Mouse (Mus musculus): ENCODE data around the gene Spout1. TPM values are rescaled to one million over a fixed set of nuclear protein-coding genes. Genes with fewer than 3 reads are reported as not detected.
"Not testable (repeated sequence)": the region's sequence is repeated elsewhere in the genome, so short reads cannot be mapped to it uniquely, and the experiment has no call there.

The Spout1 gene
- total and polyA plus RNA-seq, 2 experiments from 2014 or later = 13.6 to 16.3 TPM

- H3K4me2 ChIP-seq (ENCODE audit: low read depth, low read length) = no peak overlapping the region
- no peaks in the 10 kb centered on the region; the same call in 1 of the 2 replicates for H3K4me1 ChIP-seq (ENCODE audit: control insufficient read depth, insufficient read depth)
- H3K4me3 ChIP-seq (ENCODE audit: low read depth, low read length) = no peak overlapping the region
- DNase-seq (ENCODE audit: low spot score) (no peak), ATAC-seq (ENCODE audit: insufficient read depth, low read depth) (no peak)
- TF ChIP-seq EP300 (IDR thresholded peaks at IDR 0.05; ENCODE audit: low read depth) (no peak), CTCF (IDR thresholded peaks at IDR 0.05; ENCODE audit: low read depth) (0 out of 2 replicates have a peak, but pooled peaks have one; percentile 10)
- no peak overlapping the region for H3K27ac ChIP-seq (ENCODE audit: low read depth)
- peaks cover 13% of the 10 kb centered on the region for H3K9me3 ChIP-seq (replicated peaks; ENCODE audit: control insufficient read depth, low read length)
- H3K9ac ChIP-seq (replicated peaks; ENCODE audit: low read depth, low read length) = no peak overlapping the region
- 56% methylated on average over 4 of the region's 4 CpGs for WGBS
- H3K27me3 ChIP-seq (ENCODE audit: control insufficient read depth, insufficient read depth, low read length) = no peaks in the 10 kb centered on the region
- H3K36me3 ChIP-seq (replicated peaks; ENCODE audit: control insufficient read depth, insufficient read depth, low read length) = no peaks in the 10 kb centered on the region
Measured at GRCm38 (mm10) chr2:30166677-30167076, 11.6 kb downstream of the Spout1 start.

GRCm38 (mm10) chr2:30164340-30164932 is 13.8 kb downstream of the Spout1 start:
- TF ChIP-seq CTCF (IDR thresholded peaks at IDR 0.05; ENCODE audit: low read depth) (no peak), EP300 (IDR thresholded peaks at IDR 0.05; ENCODE audit: low read depth) (no peak)
- no peak for ATAC-seq (ENCODE audit: insufficient read depth, low read depth)

GRCm38 (mm10) chr2:30161809-30162208 is 16.4 kb downstream of the Spout1 start:
- no peak overlapping the region for H3K27ac ChIP-seq (ENCODE audit: low read depth)
- TF ChIP-seq EP300 (IDR thresholded peaks at IDR 0.05; ENCODE audit: low read depth) = no peak
- peak; percentile 73 for TF ChIP-seq CTCF (IDR thresholded peaks at IDR 0.05; ENCODE audit: low read depth)
- H3K36me3 ChIP-seq (replicated peaks; ENCODE audit: control insufficient read depth, insufficient read depth, low read length) = no peaks in the 10 kb centered on the region
- H3K4me3 ChIP-seq (ENCODE audit: low read depth, low read length) = no peak overlapping the region
- H3K27me3 ChIP-seq (ENCODE audit: control insufficient read depth, insufficient read depth, low read length) = no peaks in the 10 kb centered on the region
- no peak overlapping the region for H3K9ac ChIP-seq (replicated peaks; ENCODE audit: low read depth, low read length)
- H3K4me2 ChIP-seq (ENCODE audit: low read depth, low read length) = no peak overlapping the region
- peaks cover 11% of the 10 kb centered on the region for H3K9me3 ChIP-seq (replicated peaks; ENCODE audit: control insufficient read depth, low read length)
- no peak for ATAC-seq (ENCODE audit: insufficient read depth, low read depth)
- peak; percentile 57 for DNase-seq (ENCODE audit: low spot score)
- no peaks in the 10 kb centered on the region for H3K4me1 ChIP-seq (ENCODE audit: control insufficient read depth, insufficient read depth)

More at GRCm38 (mm10) chr2:30164340-30164932, 13.8 kb downstream of the Spout1 start:
- no peaks in the 10 kb centered on the region for H3K27me3 ChIP-seq (ENCODE audit: control insufficient read depth, insufficient read depth, low read length)
- WGBS = 53% methylated on average over 9 of the region's 9 CpGs
- no peaks in the 10 kb centered on the region for H3K36me3 ChIP-seq (replicated peaks; ENCODE audit: control insufficient read depth, insufficient read depth, low read length)
- no peaks in the 10 kb centered on the region for H3K4me1 ChIP-seq (ENCODE audit: control insufficient read depth, insufficient read depth)
- DNase-seq (ENCODE audit: low spot score) = no peak
- no peak overlapping the region for H3K4me2 ChIP-seq (ENCODE audit: low read depth, low read length)
- no peak overlapping the region for H3K9ac ChIP-seq (replicated peaks; ENCODE audit: low read depth, low read length)
- no peak overlapping the region for H3K4me3 ChIP-seq (ENCODE audit: low read depth, low read length)
- no peak overlapping the region for H3K27ac ChIP-seq (ENCODE audit: low read depth)
- H3K9me3 ChIP-seq (replicated peaks; ENCODE audit: control insufficient read depth, low read length) = peaks cover 13% of the 10 kb centered on the region

- H3K4me1 ChIP-seq (ENCODE audit: control insufficient read depth, insufficient read depth); H3K9me3 ChIP-seq (replicated peaks; ENCODE audit: control insufficient read depth, low read length); H3K36me3 ChIP-seq (replicated peaks; ENCODE audit: control insufficient read depth, insufficient read depth, low read length); H3K9ac ChIP-seq (replicated peaks; ENCODE audit: low read depth, low read length); H3K27me3 ChIP-seq (ENCODE audit: control insufficient read depth, insufficient read depth, low read length); ATAC-seq (ENCODE audit: insufficient read depth, low read depth); H3K4me2 ChIP-seq (ENCODE audit: low read depth, low read length); H3K4me3 ChIP-seq (ENCODE audit: low read depth, low read length); H3K27ac ChIP-seq (ENCODE audit: low read depth); DNase-seq (ENCODE audit: low spot score): not testable (repeated sequence)
- 70% methylated on average over 7 of the region's 10 CpGs for WGBS
Measured at GRCm38 (mm10) chr2:30159871-30160270, 18.4 kb downstream of the Spout1 start.

GRCm38 (mm10) chr2:30152616-30153015 is 25.6 kb downstream of the Spout1 start:
- DNase-seq (ENCODE audit: low spot score) = no peak
- Histone ChIP-seq H3K27ac (ENCODE audit: low read depth) (no peak overlapping the region), H3K4me3 (ENCODE audit: low read depth, low read length) (no peak overlapping the region), H3K4me1 (ENCODE audit: control insufficient read depth, insufficient read depth) (no peaks in the 10 kb centered on the region), H3K4me2 (ENCODE audit: low read depth, low read length) (no peak overlapping the region), H3K27me3 (ENCODE audit: control insufficient read depth, insufficient read depth, low read length) (no peaks in the 10 kb centered on the region), H3K9ac (replicated peaks; ENCODE audit: low read depth, low read length) (no peak overlapping the region), H3K36me3 (replicated peaks; ENCODE audit: control insufficient read depth, insufficient read depth, low read length) (peaks cover 43% of the 10 kb centered on the region), H3K9me3 (replicated peaks; ENCODE audit: control insufficient read depth, low read length) (no peaks in the 10 kb centered on the region)
- TF ChIP-seq EP300 (IDR thresholded peaks at IDR 0.05; ENCODE audit: low read depth) (no peak), CTCF (IDR thresholded peaks at IDR 0.05; ENCODE audit: low read depth) (no peak)
- ATAC-seq (ENCODE audit: insufficient read depth, low read depth) = no peak
- 82% methylated on average over 8 of the region's 8 CpGs for WGBS

- no peak for ATAC-seq (ENCODE audit: insufficient read depth, low read depth)
- WGBS = 85% methylated on average over 11 of the region's 11 CpGs
- H3K9ac ChIP-seq (replicated peaks; ENCODE audit: low read depth, low read length) = no peak overlapping the region
- H3K9me3 ChIP-seq (replicated peaks; ENCODE audit: control insufficient read depth, low read length) = no peaks in the 10 kb centered on the region
- no peak overlapping the region for H3K4me3 ChIP-seq (ENCODE audit: low read depth, low read length)
- H3K4me1 ChIP-seq (ENCODE audit: control insufficient read depth, insufficient read depth) = no peaks in the 10 kb centered on the region
- TF ChIP-seq EP300 (IDR thresholded peaks at IDR 0.05; ENCODE audit: low read depth) (no peak), CTCF (IDR thresholded peaks at IDR 0.05; ENCODE audit: low read depth) (no peak)
- H3K36me3 ChIP-seq (replicated peaks; ENCODE audit: control insufficient read depth, insufficient read depth, low read length) = peaks cover 50% of the 10 kb centered on the region
- no peaks in the 10 kb centered on the region for H3K27me3 ChIP-seq (ENCODE audit: control insufficient read depth, insufficient read depth, low read length)
- DNase-seq (ENCODE audit: low spot score) = no peak
- no peak overlapping the region for H3K27ac ChIP-seq (ENCODE audit: low read depth)
- H3K4me2 ChIP-seq (ENCODE audit: low read depth, low read length) = no peak overlapping the region
Measured at GRCm38 (mm10) chr2:30151840-30152239, 26.4 kb downstream of the Spout1 start.
